Mouse (Mus musculus) kidney, adult 18-20 months (tissue): Measurements from ENCODE around the gene Hpcal1.

Experiments used
- DNase-seq: peaks from one replicate; pipeline ENCODE4 v3.0.0; 2021

Hpcal1 gene

DNA sequence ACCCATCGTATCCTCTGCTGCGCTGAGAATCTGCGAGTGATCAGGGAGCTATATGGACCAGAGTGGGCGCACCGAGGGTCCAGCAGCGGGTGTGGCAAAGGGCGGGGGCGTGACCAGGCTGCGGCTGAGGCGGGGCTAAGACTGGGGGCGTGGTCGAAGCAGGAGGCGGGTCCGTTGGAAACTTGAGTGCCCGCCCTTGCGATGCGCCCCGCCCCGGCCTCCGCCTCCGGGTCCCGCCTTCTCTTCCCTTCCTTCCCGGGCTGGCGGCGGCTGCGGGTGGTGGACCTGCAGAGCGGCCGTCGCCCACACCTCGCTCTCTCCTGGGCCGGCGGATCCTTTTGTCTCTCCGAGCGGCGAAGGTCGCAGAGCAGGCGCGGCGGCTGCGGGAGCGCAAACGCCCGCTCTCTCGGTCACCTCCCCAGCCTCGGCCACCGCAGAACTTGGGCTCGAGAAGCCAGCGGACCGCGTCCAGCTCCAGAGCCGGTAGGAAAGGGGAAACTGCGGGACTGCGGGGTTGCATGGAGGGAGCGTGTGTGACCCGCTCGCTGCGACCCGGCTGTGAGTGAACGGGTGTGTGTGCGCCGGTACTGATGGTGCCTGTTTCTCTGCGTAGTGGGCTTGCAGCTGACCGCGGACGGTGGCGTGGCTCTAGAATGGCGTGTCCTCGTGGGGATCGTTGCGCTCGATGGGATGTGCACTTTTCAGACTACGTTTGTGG lies at the start of gene Hpcal1:
Gene Hpcal1, plus strand, starts transcription at position 293 of the 718 bp plus-strand sequence.
- DNase-seq = peak; percentile 99

DNA sequence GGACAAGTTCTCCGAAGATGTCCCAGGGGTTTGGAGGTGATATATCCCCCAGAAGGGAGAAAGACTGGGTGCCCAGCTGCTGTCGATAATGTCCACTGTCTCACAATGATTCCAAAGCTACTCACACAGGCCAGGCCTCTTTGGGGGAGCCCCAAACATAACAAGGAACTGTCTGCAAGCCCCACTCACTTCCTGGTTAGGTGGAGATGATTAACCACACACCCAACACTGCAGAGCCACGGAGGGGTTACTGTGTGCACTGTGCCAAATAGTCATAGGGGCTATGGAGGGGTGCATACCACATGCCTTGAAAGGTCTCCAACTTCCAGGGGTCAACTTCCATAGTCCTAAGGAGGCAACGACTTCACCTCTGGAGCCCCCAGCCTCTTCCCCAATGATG lies 49.4 kb upstream of the Hpcal1 start:
- no peak for DNase-seq

DNA sequence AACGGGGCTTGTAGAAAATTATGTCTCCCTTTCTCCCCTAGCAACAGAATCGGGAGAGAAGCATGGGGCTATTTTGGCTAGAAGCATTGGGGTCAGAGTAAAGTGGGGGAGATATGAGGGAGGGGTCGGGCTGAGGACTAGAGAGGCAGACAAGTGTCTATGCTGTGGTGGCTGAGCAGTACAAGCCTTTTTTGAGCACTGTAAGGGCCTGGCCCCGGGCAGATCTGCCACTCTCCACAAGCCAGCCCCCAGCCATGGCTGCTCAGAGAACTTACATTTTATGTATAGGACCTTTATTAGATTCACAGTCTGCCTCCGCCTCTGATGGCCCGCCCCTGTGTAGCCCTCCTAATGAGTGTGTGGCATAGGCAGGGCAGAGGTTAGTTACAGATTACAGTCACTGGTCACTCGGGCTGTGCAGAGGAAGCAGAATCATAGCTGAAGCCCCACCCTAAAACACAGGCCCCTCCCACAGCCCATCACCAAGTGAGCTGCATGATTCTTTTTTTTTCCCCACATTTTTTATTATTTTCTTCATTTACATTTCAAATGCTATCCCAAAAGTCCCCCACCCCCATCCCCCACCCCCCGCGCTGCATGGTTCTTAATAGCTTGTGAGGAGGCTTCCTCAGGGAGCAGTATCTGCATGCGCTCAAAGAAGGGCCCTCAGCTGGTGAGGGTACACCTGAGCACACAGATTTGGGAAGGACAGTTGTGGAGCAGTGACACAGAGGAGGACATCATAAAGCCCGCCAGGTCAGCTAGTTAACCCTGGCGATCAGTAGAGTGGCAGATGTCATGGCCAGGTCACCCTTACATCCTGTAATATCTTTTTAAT lies 46.1 kb upstream of the Hpcal1 start:
- DNase-seq = no peak

DNA sequence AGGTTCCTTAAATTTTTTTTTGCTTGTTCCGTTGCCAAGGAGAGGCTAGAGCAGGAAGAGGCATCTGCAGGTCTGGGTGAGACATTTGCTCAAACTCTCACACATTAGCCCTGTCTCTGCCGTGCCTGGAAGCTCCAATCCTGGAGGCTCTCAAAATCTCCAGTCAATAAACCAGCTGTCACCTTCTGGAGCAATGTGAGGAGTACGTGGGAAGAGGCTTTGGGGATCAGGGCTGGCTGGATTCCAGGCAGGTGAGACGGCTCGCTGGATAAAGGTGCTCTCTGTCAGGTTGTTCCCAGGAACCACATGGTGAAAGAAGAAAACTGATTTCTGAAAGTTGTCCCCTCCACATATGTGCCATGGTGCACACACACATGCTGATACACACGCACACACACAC lies 44.2 kb upstream of the Hpcal1 start:
- DNase-seq = no peak

DNA sequence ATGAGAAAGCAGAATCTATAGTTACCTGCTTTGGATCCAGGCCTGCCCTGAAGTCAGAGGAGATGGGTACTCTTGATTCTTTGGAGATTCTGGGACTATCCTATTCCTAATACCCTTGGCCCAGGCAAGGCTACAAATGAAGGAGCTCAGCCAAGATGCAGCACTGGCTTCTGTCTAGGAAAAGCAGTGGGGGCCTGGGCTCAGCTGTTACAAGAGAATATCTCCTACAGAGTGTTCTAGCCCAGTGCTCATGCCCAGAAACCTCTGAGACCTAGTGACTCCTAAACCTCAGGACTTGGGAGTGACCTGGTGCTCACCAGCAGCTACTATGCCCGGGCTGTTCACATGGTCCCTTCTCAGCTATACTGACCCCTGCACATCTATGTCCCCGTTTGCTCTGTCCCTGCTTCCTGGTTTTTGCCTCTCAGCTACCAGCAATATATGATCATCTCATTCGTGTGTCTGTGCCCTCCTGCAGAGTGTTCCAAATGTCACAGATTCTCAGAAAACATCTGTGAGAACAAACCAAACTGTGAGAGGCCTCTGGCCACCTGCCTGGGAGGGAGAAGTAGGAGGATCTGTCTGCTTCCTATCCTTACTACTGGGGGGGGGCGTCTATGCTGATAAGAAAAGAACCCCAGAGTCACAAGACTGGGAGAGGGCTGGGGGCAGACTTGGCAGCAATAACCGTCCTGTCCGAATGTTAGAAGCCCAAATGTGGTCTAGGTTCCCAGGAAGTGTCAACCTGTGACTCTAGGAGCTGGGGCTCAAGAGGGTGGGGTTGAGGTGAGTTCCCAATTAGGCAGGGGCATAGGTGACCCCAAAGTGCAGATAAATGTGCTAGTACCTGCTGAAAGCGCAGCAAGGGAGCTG lies 39.2 kb upstream of the Hpcal1 start:
- DNase-seq = no peak

DNA sequence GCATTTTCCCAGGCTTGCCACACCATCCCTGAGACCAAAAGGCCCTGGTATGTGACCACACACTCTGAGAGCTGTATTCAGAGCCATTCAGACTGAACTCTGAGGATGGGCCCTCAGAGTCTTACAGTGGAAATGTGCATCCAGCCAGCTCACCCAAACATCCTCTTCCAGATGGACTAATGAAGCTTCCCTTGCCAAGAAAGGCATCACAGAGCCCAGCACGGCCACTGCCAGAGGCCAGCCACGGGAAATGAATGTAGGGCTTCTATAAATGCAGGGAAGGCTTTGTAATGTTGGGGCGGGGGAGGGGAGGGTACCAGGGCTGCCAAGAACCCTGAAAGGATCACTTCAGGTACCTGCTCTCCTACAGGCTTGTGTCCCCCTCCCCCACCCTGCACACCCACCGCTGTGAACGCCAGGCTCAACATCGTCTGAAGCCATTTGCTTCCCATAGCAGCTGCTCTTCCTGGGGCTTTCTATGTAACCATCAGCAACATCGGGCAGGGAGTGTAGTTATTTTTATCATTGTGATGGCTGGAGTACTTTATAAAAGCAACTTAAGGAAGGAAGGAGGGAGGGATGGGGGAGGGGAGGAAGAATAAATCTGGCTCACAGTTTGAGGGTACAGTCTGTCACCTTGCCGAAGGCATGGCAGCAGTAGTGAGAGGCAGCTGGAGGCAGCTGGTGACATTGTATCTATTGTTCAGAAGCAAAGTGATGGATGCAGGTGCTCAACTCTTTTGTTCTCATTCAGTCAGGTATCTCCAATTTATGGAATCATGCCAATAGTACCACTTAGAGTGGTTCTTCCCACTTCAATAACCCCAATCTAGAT lies 38.2 kb upstream of the Hpcal1 start:
- no peak for DNase-seq

DNA sequence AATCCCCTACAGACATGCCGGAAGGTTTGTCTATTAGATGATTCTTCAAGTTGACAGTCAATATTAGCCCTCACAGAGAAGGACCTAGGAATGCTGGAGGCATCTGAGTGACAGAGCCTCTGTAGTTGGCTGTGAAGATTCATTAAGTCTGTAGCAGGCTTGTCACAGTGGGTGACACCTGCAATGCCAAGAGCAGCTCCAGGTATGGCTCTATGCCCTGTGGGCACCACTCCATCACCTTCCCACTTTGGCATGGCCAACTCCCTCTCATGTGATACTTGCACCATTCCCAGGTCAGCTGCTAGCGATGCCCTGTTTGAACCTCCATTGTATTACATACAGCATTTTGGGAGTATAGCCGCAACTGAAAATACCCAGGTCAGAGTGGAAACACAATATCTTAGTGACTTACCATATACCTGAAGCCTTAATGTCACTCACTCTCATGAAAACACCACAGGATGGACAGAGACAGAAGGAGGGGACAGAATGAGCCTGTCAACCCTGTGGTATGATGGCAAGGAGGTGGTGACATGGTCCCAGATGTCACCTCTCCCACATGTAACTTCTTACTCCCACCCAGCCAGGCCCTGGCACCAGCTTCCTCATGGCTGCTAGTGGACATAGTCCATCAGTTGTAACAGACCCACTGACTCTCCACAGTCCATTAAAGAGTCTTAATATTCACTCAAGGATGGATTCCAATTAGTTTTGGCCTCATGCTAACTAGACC lies 37.4 kb upstream of the Hpcal1 start:
- no peak for DNase-seq

DNA sequence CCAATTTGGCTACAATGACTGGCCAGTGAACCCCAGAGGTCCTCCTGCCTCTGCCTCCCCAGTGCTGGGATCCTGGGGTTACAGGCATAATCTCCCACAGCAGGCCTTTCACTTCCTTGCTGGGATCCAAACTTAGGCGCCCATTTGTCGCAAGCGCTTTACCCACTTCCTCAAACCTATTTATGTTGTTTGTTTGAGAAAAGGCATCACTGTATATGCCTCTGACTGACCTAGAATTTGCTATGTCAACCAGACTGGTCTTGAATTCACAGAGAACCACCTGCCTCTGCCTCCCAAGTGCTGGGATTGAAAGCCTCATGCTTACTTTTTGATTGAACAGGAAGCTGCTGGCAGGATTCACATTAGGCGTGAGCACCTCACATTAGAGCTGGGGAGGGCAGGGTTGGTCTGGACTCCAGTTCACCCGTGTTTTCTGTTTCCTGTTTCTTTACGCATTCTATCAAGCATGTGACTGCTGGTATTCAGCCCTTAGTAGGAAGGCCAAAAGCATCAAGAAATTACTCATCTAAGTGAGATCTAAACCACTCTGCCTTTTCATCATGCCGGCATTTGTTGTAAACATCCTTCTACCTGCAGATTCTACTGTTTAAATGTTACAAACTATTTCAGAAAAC lies 33.0 kb upstream of the Hpcal1 start:
- no peak for DNase-seq

DNA sequence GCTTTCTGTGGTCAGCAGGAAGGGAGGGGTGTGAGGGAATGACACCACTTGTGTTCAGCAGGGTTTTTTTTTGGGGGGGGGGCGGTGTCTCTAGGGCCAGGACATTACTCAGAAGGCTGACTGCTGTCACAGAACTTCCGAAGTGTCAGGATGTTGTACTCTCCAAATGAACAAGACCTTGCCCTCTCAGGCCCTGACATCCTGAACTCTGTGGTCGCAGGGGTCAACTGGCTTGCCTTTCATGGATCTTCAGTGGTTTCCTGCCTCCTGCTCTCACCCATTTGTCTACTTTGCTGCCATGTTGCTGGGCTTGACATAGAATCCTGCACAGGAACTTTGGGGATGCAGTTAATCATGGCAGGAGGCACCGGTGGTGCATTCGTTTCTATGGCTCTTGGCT lies 32.1 kb upstream of the Hpcal1 start:
- no peak for DNase-seq

DNA sequence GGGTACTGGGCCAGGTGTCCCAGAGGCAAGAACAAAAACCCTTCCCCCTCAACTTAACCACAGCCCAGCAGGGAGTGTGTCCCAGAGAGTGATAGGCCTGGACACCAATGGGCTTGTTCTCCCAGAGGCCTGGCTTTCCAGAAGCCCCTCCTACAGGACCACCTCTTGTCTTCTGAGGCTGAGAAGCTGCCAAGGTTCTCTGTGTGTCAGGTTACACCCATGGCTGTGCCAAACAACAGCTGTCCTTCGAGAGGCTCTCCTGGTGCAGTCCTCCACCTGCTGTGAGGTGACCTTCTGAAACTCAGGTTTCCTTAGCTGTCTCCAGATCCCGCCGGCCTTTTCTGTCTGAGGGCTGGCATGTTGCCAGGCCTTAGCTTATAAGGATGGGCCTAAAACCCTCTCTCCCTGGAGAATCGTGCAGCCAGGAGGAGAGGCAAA lies 29.2 kb upstream of the Hpcal1 start:
- peak; percentile 37 for DNase-seq

DNA sequence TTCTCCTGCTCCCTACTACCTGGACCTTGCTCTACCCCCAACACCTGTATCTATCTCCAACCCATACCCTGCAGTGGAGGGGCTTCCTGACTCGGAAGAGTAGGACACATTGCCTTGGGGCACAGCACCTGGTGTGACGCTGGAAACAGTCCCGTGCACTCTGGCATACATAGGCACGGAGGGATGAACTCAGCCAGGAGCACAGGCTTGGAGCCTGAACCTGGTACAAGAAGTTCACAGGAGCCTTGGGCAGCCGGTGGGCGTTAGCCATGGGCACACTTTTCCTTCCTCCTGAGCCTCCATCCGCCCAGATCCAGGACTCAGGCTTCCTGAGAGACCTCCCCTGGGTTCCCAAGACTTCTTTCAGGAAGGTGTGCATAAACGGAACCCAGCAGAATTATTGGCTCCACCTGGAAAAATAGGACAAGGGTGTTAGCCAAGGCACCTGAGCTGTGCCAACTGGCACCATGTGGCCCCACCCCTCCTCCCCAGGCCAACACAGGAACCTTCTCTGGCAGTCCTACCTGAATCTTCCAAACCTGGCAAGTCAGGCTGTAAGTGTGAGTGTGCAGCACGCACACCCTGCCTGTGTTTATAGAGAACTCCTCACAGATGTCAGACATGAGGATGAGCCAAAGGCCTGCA lies 26.5 kb upstream of the Hpcal1 start:
- DNase-seq = peak; percentile 59

DNA sequence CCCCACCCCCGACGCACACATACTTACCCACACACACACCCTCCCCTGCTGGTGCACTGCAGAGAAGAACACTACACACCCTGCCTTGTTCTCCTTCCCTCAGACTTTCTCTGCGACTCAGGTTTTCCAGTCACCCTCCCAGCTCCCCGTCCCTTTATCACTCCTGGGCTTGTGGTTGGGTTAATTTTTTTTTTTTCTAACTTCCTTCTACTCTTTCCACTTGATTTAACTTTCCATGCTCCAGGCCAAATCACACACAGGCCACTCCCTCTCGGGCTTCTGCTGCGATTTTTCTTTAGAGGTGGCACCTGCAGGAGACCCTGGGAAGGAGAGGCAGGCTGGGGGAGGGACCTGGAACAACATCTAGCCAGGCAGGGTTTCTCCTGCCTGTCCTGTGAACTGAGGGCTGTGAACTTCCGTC lies 24.7 kb upstream of the Hpcal1 start:
- peak; percentile 58 for DNase-seq

DNA sequence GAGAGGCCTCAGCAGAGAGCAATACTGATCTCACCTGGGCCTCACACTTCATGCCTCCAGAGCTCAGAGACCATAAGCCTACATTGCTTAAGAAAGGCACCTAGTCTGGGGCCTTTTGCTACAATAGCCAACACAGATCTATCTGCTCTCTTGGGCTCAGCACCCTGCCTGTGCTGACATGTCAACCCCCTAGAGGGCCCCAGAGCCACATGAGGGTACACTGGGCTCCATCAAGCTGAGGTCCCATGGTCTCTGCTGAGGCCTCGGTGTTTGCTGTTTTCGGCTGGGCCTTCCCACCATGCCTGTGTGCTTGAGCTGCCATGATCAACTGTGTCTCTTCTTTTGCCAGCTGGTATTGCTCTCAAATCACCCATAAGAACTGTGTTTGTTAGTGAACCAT lies 24.0 kb upstream of the Hpcal1 start:
- peak; percentile 48 for DNase-seq

DNA sequence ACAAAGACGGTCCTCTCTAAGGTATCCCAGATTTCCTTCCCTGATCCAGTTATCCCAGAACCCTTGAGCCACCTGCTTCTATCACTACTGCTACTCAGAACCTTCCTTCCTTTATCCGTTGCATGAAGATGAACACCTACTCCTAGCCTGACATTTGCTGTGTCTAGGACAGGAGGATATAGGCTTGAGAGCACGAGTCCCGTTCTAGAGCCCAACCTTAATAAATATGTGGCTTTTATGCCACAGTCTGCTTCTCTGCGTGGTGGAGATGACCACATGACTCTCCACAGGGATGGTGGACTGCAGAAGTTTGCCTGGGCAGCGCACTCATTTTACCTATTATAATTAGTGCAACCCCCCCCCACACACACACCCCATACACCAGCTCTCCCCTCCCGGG lies 16.9 kb upstream of the Hpcal1 start:
- no peak for DNase-seq

DNA sequence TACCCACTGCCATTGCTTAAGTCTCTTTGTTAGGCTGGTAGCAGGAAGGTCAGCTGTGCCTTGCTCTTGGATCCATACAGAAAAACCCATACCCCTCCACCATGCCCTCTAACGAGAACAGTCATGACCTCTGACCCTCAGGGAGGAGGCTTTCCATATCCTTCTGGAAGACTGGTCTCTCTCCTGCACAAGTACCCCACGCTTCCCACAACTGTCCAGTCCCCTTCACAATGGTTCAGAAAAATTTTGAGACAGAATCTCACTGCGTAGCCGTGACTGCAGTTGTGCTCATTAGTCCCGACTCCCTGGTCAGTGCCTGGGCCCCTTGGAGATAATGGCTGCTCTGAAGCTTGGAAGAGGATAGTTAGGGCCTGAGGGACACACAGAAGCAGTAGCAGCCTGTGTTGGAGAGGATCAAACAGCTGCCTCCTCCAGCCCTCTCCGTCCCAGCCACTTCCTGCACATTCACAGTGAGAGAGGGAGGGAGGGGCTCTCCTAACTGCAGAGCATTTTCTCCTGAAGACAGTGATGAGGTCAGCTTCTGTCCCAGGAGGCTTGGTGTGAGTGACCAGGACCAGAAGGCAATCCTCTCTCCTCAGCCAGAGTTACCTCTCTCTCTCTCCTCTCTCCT lies 16.4 kb upstream of the Hpcal1 start:
- no peak for DNase-seq

DNA sequence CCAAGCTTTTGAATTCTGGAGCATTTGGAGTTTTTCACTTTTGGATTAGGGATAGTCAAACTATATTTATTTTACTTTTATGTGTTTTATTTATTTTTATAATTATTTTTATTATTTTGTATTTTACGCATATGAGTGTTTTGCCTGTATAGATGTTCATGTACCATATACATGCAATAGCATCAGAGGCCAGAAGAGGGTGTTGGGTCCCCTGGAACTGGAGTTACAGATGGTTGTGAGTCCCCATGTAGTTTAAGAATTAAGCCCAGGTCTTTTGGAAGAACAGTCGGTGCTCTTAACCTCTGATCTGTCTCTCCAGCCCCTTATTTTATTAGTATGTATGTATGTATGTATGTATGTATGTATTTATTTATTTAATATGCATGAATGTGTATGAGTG lies 12.9 kb upstream of the Hpcal1 start:
- no peak for DNase-seq

DNA sequence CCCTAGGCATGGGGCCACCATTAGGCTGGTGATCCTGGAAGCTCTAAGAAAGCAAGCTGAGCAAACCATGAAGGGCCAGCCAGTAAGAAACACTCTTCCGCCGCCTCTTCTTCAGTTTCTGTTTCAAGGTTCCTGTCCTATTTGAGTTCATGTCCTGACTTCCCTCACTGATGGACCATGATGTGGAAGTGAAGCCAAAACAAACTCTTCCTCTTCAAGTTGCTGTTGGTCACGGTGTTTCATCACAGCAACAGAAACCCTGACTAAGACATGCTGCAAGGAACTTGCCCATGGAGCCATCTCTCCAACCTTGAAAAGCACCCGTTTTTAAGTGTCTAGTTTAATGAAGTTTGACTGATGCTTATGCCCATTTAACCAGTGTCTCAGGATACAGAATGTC lies 11.1 kb upstream of the Hpcal1 start:
- DNase-seq = no peak

DNA sequence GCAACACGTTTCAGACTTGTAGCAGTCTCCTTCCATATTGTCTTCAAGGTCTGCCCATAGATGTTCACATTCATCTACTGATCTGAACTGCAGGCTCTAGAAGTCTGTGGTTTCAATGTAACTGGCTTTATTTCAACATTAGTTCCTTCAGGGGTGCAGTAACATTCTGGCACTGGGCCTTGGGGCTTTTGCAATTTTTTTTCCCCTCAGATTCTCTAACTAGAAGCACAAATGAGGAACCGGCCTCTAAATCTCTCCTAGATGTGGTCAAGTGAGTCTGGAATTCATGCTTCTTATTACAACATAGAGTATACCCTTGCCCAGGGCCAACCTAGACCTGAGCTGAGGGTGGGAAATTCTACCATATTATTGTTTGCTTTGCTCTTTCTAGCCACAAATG lies 8.5 kb upstream of the Hpcal1 start:
- no peak for DNase-seq

DNA sequence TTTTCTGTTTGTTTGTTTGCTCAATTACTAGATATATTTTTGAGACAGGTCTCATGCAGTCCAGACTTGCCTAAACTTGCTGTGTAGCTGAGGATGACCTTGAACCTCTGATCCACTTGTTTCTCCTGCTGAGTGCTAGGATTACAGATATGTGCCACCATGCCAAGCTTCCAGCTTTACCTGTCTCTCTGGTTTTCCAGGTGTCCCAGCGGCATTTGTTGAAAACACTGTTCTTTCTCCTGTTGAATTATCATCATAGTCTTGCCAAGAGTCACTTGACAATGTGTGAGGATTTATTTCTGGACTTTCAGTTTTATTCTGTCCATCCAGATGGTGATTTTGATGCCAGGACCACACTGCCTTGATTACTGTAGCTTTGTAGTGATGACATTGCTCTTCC lies 6.3 kb upstream of the Hpcal1 start:
- no peak for DNase-seq

DNA sequence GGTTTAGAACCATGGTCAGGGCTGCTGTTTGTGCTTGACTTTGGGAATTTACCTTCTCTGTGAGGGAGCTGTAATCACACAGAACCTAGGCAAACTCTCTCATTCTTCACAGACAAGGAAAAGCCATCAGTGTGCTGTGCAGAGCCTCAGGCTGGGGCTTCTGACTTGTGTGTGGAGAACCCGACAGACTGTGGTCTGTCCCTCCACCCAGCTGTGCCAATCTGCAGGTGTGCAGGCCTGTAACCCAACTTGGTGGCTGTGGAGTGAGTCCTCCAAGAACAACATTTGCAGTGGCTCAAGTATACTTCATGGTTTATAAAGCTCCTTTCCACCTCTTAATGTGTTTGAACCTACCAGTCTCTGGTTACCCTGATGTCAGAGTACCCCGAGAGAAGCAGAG lies 4.5 kb upstream of the Hpcal1 start:
- no peak for DNase-seq
